Mouse (Mus musculus) cerebellum, postnatal 25 days (tissue): ENCODE results near the gene Celf3.

Source experiments
- DNase-seq, 2 experiments: peaks; one replicate each; pipeline ENCODE4 v3.0.0; 2021; ENCODE audit warnings: mixed read lengths in 2 of 2

The Celf3 gene

DNA sequence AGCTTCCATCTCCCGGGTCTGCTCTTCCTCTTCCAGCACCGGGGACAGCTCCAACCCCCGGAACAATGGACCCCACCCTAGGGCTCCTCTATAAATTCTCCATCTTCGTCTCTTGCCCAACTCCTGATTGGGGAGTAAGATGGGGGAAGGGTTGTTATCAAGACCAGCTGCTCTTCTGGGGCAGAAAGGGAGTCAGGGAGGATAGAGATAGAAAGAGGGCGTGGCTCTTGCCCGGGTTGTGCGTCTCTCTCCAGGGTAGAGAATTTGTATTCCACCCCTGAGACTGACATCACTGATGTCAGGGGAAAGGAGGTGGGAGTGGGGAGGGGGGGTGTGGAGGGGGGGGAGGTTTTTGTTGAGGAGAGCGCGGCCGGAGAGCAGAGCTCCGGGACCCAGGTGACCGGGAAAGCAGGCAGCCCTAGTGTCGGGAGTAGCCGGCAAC, at the start of gene Celf3:
TSS of gene Celf3 (plus strand) at position 315 of the 442 bp plus-strand sequence.
- peak; percentile 81 to 88 for DNase-seq

- no peak for DNase-seq
These were observed 47.1 kb upstream of the Celf3 start for GRCm38 (mm10) chr3:94430980-94431379.

DNA sequence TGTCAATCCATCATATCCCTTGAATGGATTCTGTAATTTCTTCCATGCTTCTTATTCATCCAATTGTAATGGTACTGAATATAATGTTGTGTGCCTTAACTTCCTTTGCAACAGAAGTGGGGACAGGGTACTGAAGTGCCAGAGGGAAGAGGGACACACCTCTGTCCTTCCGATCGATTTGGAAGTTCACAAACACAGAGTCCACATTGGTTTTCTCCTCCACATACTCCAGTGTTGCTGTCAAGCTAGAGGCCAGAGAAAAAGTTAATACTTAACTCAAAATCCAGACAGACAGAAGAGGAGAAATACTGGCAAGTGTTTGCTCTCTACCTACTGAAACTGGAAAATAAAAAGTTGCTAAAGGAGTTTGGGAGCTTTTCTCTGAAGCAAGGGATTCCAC, 43.8 kb upstream of the Celf3 start:
- DNase-seq: no peak

- no peak for DNase-seq
These were observed 41.7 kb upstream of the Celf3 start for GRCm38 (mm10) chr3:94436420-94436819.

DNA sequence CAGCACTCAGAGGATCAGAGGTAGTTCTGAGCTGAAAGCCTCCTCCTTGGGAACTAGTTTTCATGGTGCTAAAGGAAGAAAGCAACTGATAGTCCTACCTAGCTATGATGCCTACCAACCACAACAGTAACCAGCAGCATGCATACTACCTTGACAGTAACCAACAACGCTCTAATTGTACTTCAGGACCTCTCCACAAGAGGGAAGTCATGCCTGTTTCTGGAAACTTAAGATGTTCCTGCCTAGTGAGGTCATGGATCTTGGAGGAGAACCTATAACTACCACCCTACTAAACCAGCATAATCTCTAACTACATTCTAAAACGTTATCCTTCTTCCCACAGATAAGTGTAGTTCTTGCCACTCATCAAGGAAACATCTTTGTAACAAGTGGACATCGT, 36.9 kb upstream of the Celf3 start:
- no peak for DNase-seq

- DNase-seq: peak; percentile 96 to 99
These were observed 35.0 kb upstream of the Celf3 start, which contains the start of gene Mrpl9 for GRCm38 (mm10) chr3:94442951-94443596. Gene Mrpl9, plus strand, starts transcription at chr3:94443318.

- no peak for DNase-seq
These were observed 34.5 kb upstream of the Celf3 start, which contains the start of gene Oaz3 for GRCm38 (mm10) chr3:94443597-94443964. Gene Oaz3, minus strand, starts transcription at chr3:94443915.

GRCm38 (mm10) chr3:94449377-94449776, 28.7 kb upstream of the Celf3 start:
- DNase-seq: no peak

DNA sequence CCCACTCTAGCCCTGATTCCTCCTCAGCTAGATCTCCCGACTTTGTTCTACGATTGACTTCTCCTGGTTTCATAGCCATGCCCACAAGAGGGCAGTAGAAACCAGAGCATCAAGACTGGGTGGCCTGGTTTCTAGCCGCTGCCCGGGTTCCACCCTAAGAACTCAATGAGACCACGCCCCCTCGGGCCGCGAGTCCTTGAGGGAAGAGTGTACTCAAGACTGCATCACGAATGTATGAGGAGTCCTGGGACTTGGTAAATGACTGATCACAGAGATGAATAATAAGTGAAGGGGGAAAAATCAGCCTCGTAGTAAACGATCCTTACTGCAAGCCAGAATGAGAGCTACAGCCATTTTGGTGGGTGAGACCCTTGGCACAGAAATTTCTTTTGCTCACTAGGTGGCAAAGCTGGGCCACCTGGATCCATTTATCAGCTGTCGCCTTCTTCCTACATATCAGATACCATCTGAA, 21.5 kb upstream of the Celf3 start:
- DNase-seq: peak; percentile 78 to 89

DNA sequence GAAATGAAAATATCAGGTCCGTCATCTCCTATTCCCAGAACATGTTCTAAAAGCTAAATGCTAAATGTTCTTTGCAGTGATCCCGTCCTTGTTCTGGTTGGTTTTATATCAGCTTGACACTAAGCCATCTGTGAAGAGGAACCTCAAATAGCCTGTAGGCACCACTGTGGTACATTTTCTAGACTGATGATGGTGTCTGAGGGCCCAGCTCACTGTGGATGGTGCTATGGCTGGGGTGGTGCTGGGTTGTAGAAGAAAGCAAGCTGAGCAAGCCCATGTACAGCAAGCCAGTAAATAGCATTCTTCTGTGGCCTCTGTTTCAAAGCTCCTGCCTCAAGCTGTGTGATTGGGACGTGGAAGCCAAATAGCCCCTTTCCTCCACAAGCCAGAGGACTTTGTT, 21.0 kb upstream of the Celf3 start:
- DNase-seq: no peak

- DNase-seq: no peak
These were observed 18.3 kb upstream of the Celf3 start for GRCm38 (mm10) chr3:94459834-94460233.

DNA sequence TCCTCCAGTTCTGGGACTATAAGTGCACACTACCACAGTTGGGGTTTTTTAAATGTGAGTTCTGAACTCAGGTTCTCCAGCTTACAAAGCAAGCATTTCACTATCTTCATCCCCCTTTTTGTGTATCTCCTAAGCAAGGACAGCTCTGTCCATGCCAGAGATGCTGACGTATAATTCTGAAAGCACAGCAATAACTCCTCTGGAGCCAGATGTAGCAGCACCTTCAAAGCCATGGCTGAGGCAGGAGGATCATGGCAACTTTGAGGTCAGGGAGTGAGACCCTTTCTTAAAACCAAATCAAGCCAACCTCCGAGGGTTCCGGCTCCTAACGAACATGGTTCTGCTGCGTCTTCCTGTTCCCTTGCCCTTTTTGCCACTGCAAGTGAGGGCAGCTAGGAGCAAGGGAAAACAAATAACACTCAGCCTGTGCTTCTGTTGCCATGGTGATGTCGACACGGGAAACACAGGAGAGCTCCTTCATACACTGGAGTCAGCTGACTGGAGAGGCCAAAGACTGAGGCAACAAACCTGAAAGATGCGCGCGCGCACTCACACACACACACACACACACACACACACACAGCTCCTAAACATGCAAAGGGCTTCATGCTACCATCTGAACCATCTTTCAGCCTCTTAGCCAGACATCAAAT, 14.0 kb upstream of the Celf3 start:
- DNase-seq: no peak

- DNase-seq: no peak
These were observed 12.3 kb upstream of the Celf3 start for GRCm38 (mm10) chr3:94465632-94466430.

- DNase-seq: no peak
These were observed 9.2 kb upstream of the Celf3 start for GRCm38 (mm10) chr3:94468931-94469330.

DNA sequence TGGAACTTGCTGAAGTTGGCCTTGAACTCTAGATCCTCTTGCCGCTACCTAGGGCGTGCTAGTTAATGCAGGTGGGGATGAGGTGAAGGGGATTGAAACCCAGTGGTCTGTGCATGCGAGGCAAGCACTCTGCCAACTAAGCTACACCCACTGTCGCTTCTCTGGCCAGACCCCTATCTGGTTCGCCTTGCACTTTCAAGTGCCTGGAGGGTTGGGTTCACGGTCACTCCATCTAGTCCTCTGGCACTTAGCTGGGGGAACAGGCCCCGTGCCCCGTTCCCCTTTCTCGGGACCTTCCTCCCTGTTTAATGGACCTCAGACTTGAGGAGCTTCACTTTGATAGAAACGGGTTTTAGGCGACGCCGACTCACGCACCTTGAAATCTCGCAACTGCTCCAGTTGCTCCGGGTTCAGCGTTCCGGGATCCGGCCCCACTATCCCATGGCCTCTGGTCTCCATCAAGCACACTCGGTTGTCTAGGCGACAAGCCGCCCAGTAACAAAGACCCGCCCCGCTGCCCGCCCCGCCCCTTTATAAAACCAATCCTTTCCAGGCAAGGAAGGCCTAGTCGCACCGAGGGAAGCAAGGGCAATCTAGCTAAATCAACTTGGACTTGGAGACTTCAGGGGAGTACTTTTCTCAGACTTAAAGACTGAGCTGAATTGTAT, 5.5 kb upstream of the Celf3 start:
- peak in 1 of 2 experiments; percentile 51 for DNase-seq

DNA sequence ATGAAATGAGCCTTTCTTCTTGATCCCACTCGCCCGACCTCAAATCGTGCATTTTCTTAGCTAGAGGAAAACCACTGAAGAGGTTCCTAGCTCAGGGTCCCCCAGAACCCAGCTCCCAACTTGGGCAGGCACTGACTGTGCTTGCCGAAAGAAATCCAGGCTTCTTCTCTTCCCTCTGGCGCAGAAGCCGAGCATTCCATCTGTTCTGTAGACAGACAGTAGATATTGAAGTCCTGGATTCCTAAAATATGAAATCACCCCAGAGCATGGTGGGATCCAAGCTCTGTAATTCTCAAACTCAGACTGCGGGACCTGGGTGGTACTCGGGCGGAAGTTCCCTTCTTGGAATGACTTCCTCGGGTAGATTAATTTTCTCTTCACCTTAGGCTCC, 5.0 kb upstream of the Celf3 start:
- DNase-seq: no peak

- DNase-seq: no peak
These were observed 4.4 kb upstream of the Celf3 start for GRCm38 (mm10) chr3:94473567-94474232.

GRCm38 (mm10) chr3:94476301-94477035, 1.6 kb upstream of the Celf3 start:
- no peak for DNase-seq

- DNase-seq: peak in 1 of 2 experiments; percentile 60
These were observed 651 bp upstream of the Celf3 start for GRCm38 (mm10) chr3:94477444-94477843.

GRCm38 (mm10) chr3:94478591-94479169, 585 bp downstream of the Celf3 start:
- peak; percentile 46 to 54 for DNase-seq

- DNase-seq: no peak
These were observed 1.5 kb downstream of the Celf3 start for GRCm38 (mm10) chr3:94479564-94479963.
